Mouse (Mus musculus) heart, adult 11 months (tissue): ENCODE results near the gene Fau.

ENCODE experiments used
- DNase-seq: peaks from one replicate; pipeline ENCODE4 v3.0.0; 2022

The Fau gene

DNA sequence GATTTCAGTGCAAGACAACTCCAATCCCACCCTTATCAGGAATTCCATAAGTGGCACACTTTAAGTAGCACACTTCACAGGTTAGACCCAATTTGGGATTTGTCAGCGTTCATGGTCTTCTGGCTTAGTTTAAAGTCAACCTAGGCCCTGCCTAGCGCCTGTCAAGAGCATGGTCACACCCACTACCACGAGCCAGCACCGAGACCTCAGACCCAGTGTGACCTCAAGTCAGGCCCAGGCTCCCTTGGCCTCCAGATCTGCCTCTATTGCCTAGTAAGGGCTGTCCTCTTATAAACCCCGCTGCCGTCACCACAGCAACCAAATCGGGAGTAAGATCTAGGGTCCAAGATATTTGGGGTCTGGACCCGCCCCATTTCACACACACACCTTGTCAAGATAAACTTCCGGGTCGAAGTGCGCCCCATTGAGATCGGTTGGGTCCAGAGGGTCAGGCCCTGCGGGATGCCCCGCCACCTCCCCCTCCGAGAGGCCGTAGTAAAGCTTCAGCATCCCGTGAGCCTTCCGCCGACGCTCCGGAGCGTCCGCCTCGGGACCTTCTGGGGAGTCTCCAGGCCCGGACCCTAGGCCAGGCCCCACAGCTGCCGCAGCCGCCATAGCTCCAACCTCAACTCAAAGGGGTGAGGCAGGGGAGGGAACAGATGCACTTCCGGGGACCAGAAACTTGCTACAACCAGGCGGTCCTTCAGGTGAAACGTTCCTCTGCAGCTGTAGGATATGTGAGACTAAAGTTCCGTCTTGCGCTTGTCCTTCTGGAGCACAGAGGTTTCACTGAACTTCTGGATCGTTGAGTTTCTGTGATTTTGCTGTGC, 19.1 kb downstream of the Fau start, which contains the start of gene Vps51:
Vps51 (minus strand) TSS at position 668 of the 830 bp plus-strand sequence.
- DNase-seq: peak; percentile 99

DNA sequence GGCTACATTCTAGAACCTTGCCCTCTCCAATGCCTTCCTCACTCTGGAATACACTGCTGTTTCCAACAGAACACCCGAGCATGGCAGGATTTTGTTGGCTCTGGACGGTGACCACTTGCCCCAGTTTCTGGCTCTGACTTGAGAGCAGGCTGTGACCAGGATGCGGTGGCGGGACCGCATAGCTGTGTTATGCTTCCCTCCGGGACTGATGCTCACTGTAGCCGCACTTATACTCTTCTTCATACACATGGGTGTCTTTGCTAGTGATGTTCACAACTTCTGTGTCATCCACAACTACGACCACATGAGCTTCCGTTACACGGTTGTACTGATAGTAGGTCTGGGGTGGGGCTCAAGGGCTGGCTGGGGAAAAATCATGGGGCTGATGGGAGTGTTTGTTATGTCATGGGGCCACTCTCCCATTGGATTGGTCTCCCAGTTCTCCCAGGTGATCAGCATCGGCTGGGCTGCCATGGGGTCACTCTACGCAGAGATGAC, 22.4 kb downstream of the Fau start, which contains the start of gene Tmem262:
Tmem262 (plus strand) TSS at position 51 of the 498 bp plus-strand sequence.
- peak; percentile 90 for DNase-seq

DNA sequence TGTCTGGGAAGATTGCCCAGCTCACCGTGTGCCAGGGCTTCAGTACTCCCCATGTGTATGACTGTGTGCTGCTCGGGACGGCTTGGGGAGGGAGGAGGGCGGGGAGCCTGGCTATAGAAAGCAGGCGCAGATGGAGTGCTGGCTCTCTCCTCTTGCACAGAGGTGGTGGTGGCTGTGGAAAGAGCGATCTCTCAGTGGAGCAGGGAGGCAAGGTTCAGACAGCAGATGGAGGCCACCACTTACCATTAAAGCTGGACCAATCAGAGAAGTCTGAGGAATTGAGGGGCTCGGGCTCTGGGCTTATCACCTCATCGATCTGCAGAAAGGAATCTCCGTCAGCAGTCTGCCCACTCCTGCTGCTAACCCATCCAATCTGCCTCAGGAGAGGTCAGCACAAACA, 24.5 kb downstream of the Fau start, which contains the start of gene Gm28374:
Gm28374 (minus strand) TSS at position 101 of the 400 bp plus-strand sequence.
- DNase-seq: peak; percentile 89

DNA sequence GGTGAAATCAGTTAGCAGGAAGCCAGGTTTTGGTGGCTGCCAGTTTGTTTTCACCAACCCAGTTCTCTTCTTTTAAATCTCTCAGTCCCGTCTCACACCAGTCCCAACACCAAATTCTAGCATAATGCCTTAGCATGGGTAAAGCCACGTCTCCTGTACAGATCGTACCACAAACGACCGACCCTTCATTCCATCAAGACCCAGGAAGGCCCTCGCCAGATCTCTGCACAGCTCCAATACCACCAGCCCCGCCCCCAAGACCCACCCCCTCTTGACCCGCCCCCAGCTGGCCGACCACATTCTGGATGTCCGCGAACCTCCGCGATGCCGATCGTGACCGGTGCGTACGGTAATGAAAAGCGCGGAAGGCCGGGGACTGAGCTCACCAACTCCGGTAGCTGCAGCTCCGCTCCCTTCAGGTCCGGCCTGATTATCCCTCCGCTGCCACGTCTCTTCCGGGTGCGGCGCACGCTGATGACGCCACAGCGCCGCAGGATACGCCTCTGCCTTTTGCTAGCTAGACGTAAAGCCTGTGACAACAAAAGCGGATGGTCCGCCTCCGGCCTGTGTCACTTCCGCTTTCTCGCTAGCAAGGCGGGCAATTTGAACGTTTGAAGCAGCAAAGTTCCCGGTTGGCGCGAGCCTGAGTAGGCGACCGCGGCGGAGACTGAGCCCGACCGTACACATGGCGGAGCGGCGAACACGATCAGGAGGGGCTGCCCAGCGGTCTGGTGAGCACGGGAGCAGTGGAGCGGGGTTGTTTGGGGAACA, 27.0 kb downstream of the Fau start, which contains the start of the genes Zfpl1 and Cdca5:
Zfpl1 (minus strand) TSS at position 479 of the 771 bp plus-strand sequence.
Cdca5 (plus strand) TSS at position 506 of the 771 bp plus-strand sequence.
- peak; percentile 99 for DNase-seq

DNA sequence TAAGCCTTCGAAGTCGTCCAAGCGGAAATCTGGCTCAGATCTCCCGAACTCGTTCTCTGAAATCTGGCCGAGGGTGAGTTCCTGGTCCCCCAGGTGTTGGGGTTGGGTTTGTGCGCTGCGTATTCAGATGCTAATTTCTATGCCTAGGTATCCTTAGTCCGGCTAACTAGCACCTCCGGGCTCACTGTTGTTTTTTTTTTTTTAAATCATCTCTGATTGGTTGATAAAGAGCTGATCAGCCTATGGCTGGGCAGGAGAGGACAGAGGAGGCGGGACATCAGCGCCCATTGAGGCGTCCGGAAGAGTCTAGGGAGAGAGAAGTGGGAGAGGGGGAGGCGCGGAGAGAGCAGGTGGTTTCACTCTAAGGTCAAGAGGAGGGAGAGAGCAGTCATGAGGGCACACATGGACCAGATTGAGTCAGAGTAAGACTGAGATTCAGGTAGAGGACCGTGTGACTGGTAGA, 27.8 kb downstream of the Fau start:
- DNase-seq: peak; percentile 95

DNA sequence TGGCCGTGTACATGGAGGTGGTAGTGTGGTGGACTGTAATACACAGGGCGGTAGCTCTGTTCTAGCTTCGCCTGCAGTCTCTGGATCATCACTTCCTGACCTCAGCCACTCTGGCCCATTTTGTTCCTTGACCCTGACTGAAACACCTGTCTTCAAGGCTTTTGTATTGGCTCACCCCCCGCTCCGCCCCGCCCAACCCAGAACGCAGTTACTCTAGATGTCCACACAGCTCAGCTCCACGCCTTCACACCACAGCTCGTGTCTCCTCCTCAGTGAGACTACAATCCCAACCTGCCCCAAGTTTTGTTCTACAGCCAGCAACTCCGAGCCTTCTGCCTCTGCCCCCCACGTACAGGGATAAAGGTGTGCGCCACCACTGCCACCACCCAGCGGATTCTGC, 31.2 kb downstream of the Fau start:
- DNase-seq: peak; percentile 81

DNA sequence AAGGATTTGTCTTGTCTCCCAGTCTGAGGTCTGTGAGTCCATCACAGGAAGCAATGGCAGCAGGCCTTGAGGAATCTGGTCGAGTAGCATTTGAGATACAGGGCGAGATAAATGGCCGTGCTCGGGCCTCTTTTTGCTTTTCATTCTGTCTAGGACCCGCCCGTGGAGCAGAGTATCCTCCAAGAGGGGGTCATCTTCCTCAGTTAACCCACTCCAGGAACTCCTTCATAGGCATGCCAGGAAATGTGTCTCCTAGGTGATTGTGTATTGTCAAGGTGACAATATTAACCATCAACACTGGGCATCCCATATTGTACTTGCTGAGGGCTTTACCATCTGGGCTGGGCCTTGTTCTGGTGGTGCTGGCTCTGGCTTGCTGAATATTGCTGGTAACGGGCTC, 36.5 kb downstream of the Fau start, which contains the start of gene AC131692.1:
AC131692.1 (plus strand) TSS at position 301 of the 400 bp plus-strand sequence.
- no peak for DNase-seq

DNA sequence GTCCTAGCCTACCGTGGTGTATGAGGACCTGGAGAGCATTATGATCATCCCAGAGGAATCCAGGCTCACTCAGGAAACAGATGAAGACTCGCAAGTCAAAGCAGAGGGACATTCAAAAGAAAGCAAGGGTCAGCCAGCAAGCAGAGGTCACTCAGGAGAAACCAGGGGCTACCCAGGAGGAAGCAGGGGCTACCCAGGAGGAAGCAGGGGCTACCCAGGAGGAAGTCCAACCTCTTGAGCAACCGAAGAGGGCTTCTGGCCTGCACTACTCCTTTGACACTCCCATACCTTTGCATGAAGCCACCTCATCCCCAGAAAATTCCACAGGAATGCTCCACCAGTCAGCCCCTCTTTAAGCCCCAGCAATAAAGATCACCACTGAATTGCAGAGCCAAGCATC, 40.2 kb downstream of the Fau start:
- no peak for DNase-seq

DNA sequence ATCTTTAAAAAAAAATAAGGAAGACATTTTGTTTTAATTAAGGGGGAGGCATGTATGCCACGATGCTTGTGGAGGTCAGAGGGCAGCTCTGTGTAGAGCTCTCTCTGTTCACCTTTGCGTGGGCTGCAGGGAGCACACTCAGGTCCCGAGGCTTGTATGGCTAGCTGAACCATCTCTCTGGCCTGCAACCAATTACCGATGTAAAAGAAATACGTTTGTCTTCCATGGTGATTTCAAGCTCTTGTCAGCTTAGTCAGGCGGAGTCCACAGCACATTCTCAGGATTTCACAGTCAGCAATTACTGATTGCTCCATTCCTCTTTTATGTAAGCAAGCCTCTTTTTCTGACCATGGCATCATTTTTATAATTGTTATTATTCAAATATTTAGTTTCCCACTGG, 43.5 kb downstream of the Fau start:
- DNase-seq: no peak

DNA sequence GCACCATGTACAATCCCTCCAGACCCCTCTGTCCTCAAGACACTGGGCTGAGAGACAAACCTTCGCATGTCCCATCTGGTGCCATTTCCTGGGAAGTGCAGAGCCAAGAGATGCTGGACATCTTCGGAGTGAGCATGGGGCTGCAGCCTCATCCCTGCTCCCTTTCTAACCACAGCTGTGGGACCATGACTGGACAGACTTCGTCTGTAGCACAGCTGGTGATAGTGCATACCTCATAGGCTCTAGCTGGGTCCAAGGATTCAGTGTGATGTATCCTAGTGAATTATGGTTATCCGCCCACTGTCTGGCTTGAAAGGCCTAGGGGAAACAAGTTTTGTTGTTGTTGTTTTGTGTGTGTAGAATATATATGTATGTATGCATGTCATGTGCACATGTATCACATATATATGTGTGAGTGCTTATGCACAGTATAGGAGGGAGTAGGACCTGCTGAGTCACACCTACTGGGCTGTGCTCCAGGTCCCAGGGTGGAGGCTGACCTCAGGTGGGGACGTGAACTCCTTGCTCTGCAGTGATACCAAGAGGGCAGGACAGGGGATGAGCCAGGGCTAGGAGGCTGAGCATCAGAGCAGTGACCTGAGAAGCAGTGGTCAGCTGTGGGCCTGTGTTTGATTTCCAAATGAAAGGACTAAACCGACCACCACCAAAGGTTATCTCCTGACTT, 44.7 kb downstream of the Fau start:
- DNase-seq: no peak

DNA sequence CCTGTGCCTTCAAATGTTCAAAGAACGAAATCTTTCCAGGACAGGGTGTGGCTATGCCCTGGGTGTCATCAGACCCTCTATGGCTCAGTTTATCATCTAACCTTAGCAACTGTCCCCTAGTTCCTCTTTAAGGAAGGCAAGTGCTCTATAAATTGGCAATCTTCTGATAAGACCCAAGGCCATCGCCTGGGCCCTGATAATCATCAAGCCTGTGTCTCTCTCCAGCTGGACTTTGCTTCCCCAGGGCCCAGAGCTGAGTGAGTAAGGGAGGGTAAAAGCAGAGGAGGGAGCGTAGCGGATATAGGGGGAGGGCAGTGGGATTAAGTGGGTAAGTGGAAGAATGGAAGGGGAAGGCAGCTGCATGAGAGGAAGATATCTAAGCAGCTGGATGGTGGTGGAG, 46.8 kb downstream of the Fau start:
- no peak for DNase-seq

DNA sequence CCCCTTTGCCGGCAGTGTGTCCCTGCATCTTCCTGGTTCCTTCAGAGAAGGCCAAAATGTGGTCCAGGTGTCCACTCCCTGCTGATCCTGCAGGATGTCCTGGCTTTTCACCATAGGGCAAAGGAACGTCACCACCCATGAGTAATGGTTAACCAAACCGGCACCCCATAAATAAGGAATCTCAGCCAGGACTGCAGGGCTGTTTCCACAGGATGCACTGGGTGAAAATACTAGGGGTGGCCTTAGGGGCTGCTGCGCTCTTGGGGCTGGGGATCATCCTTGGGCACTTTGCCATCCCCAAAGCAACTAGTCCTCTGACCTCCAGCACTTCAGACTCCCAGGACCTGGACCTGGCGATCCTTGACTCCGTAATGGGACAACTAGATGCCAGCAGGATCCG, 47.9 kb downstream of the Fau start, which contains the start of gene Naaladl1:
Naaladl1 (plus strand) TSS at position 197 of the 400 bp plus-strand sequence.
- DNase-seq: no peak
